Mouse (Mus musculus): ENCODE results near the gene Card19. TPM values are rescaled to one million over a fixed set of nuclear protein-coding genes. Genes with fewer than 3 reads are reported as not detected.

The Card19 gene
- polyA plus RNA-seq, 2 experiments, result 9.8 to 16.2 TPM

DNA sequence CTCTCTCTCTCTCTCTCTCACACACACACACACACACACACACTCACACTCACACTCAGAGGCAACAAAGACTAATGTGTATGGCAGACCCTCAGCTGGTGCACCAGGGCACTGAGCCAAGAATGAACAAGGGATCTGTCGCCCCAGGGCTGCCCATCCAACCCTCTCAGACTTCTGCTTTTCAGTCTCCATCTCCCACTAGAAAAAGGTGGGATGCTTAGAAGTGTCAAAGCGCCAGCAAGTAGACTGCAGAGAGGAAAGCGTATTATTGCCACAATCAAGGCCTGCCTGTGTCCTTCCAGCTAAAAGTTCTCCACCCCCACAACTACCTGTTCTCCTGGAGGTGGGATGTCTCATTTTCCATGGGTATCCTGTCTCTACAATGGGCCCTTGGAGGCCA, 1.4 kb downstream of the Card19 start:
- no peak overlapping the region for H3K4me2 ChIP-seq (ENCODE audit: low read depth)
- WGBS (ENCODE audit: insufficient replicate concordance), result 60% methylated on average over 3 of the region's 3 CpGs
- H3K9ac ChIP-seq (replicated peaks), result no peak overlapping the region
- ATAC-seq (ENCODE audit: insufficient read depth) (no peak), DNase-seq (ENCODE audit: low read depth in 3 of 3, low spot score in 3 of 3) (no peak)
- H3K4me3 ChIP-seq (ENCODE audit: insufficient read depth in 1 of 2, low read depth in 2 of 2, low read length in 2 of 2), result no peak overlapping the region
- no peaks in the 10 kb centered on the region for H3K9me3 ChIP-seq (ENCODE audit: control insufficient read depth, low read length)
- H3K27me3 ChIP-seq (ENCODE audit: control insufficient read depth, insufficient read depth, low read length), result no peaks in the 10 kb centered on the region
- TF ChIP-seq CTCF (IDR thresholded peaks at IDR 0.05; ENCODE audit: low read depth) (no peak), EP300 (IDR thresholded peaks at IDR 0.05; ENCODE audit: low read depth) (no peak)
- peaks cover 7 to 19% of the 10 kb centered on the region in 2 experiments; a peak in 3 of 4 replicates for H3K4me1 ChIP-seq (replicated peaks; ENCODE audit: control insufficient read depth in 2 of 2, insufficient read depth in 2 of 2, low read length in 1 of 2)
- no peak overlapping the region for H3K27ac ChIP-seq
- no peaks in the 10 kb centered on the region for H3K36me3 ChIP-seq (replicated peaks; ENCODE audit: control insufficient read depth, insufficient read depth, low read depth)

GRCm38 (mm10) chr13:49213531-49213932, 2.3 kb downstream of the Card19 start:
- Histone ChIP-seq H3K27ac (no peak overlapping the region), H3K27me3 (ENCODE audit: control insufficient read depth, insufficient read depth, low read length) (no peaks in the 10 kb centered on the region), H3K4me1 (replicated peaks; ENCODE audit: control insufficient read depth in 2 of 2, insufficient read depth in 2 of 2, low read length in 1 of 2) (peaks cover 7 to 19% of the 10 kb centered on the region in 2 experiments; a peak in 3 of 4 replicates), H3K4me3 (ENCODE audit: insufficient read depth in 1 of 2, low read depth in 2 of 2, low read length in 2 of 2) (no peak overlapping the region), H3K9me3 (ENCODE audit: control insufficient read depth, low read length) (no peaks in the 10 kb centered on the region), H3K9ac (replicated peaks) (no peak overlapping the region), H3K36me3 (replicated peaks; ENCODE audit: control insufficient read depth, insufficient read depth, low read depth) (no peaks in the 10 kb centered on the region), H3K4me2 (ENCODE audit: low read depth) (no peak overlapping the region)
- DNase-seq (ENCODE audit: low read depth in 3 of 3, low spot score in 3 of 3), result no peak
- WGBS (ENCODE audit: insufficient replicate concordance), result 36% methylated on average over 4 of the region's 4 CpGs
- no peak for TF ChIP-seq EP300 (IDR thresholded peaks at IDR 0.05; ENCODE audit: low read depth)
- no peak for ATAC-seq (ENCODE audit: insufficient read depth)

DNA sequence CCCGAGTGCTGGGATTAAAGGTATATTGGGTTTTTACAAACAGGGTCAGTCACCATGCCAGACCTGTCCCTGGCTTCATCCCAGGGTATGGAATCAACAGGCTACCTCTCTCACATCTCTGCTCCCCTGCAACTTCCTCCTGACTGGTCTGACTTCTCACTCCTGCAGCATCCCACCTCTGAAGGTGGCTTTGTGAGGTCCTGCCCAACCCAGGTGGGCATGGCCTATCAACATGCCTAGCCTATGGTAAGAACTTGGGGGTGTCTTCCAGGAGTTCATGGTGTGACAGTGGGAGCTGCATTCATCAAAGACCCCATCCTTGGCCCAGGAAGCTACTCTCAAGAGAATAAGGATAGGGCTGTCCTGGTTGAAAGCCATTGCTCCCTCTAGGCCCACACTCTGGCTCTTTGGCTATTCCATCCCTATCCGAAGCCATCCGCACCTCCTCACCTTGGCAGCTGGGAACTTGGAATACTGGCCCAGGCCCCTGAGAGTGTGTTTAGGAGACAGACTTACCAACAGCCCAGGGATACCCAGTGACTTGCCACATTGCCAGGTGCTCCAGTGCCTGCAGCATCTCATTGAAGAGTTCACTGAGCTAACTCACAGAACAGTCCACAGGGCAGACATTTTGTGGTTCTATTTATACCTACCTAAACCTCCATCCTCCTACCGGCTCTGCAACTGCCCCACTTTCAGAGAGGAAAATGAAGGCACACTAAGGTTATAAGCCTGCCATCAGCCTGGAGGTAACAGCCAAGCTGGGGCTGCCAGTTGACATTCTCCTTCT, 2.9 kb downstream of the Card19 start:
- H3K4me1 ChIP-seq (replicated peaks; ENCODE audit: control insufficient read depth in 2 of 2, insufficient read depth in 2 of 2, low read length in 1 of 2), result peaks cover 7 to 19% of the 10 kb centered on the region in 2 experiments; a peak in 3 of 4 replicates
- no peak overlapping the region for H3K27ac ChIP-seq
- no peak overlapping the region for H3K4me3 ChIP-seq (ENCODE audit: insufficient read depth in 1 of 2, low read depth in 2 of 2, low read length in 2 of 2)
- no peaks in the 10 kb centered on the region for H3K9me3 ChIP-seq (ENCODE audit: control insufficient read depth, low read length)
- H3K36me3 ChIP-seq (replicated peaks; ENCODE audit: control insufficient read depth, insufficient read depth, low read depth), result no peaks in the 10 kb centered on the region
- no peak for TF ChIP-seq CTCF (IDR thresholded peaks at IDR 0.05; ENCODE audit: low read depth)
- no peak for TF ChIP-seq EP300 (IDR thresholded peaks at IDR 0.05; ENCODE audit: low read depth)
- WGBS (ENCODE audit: insufficient replicate concordance), result 56% methylated on average over 4 of the region's 4 CpGs
- H3K27me3 ChIP-seq (ENCODE audit: control insufficient read depth, insufficient read depth, low read length), result no peaks in the 10 kb centered on the region
- ATAC-seq (ENCODE audit: insufficient read depth) (no peak), DNase-seq (ENCODE audit: low read depth in 3 of 3, low spot score in 3 of 3) (no peak)
- no peak overlapping the region for H3K4me2 ChIP-seq (ENCODE audit: low read depth)
- H3K9ac ChIP-seq (replicated peaks), result no peak overlapping the region

- ATAC-seq (ENCODE audit: insufficient read depth) (no peak), DNase-seq (ENCODE audit: low read depth in 3 of 3, low spot score in 3 of 3) (no peak)
- Histone ChIP-seq H3K9me3 (ENCODE audit: control insufficient read depth, low read length) (no peaks in the 10 kb centered on the region), H3K27ac (no peak overlapping the region), H3K4me2 (ENCODE audit: low read depth) (no peak overlapping the region), H3K4me1 (replicated peaks; ENCODE audit: control insufficient read depth in 2 of 2, insufficient read depth in 2 of 2, low read length in 1 of 2) (peaks cover 0 to 6% of the 10 kb centered on the region in 2 experiments; a peak in 1 of 4 replicates), H3K27me3 (ENCODE audit: control insufficient read depth, insufficient read depth, low read length) (no peaks in the 10 kb centered on the region), H3K9ac (replicated peaks) (no peak overlapping the region), H3K4me3 (ENCODE audit: insufficient read depth in 1 of 2, low read depth in 2 of 2, low read length in 2 of 2) (no peak overlapping the region), H3K36me3 (replicated peaks; ENCODE audit: control insufficient read depth, insufficient read depth, low read depth) (no peaks in the 10 kb centered on the region)
- WGBS (ENCODE audit: insufficient replicate concordance), result 19% methylated on average over 7 of the region's 7 CpGs
- no peak for TF ChIP-seq EP300 (IDR thresholded peaks at IDR 0.05; ENCODE audit: low read depth)
- no peak for TF ChIP-seq CTCF (IDR thresholded peaks at IDR 0.05; ENCODE audit: low read depth)
These were observed 6.5 kb downstream of the Card19 start for GRCm38 (mm10) chr13:49209306-49209705.

GRCm38 (mm10) chr13:49206341-49206740, 9.5 kb downstream of the Card19 start:
- Histone ChIP-seq H3K36me3 (replicated peaks; ENCODE audit: control insufficient read depth, insufficient read depth, low read depth) (no peaks in the 10 kb centered on the region), H3K4me1 (replicated peaks; ENCODE audit: control insufficient read depth in 2 of 2, insufficient read depth in 2 of 2, low read length in 1 of 2) (0 out of 4 replicates have a peak, but pooled peaks cover 0 to 2% of the 10 kb centered on the region in 2 experiments), H3K4me3 (ENCODE audit: insufficient read depth in 1 of 2, low read depth in 2 of 2, low read length in 2 of 2) (no peak overlapping the region), H3K9ac (replicated peaks) (no peak overlapping the region), H3K27me3 (ENCODE audit: control insufficient read depth, insufficient read depth, low read length) (no peaks in the 10 kb centered on the region), H3K27ac (no peak overlapping the region), H3K9me3 (ENCODE audit: control insufficient read depth, low read length) (no peaks in the 10 kb centered on the region), H3K4me2 (ENCODE audit: low read depth) (no peak overlapping the region)
- DNase-seq (ENCODE audit: low read depth in 3 of 3, low spot score in 3 of 3) (no peak), ATAC-seq (ENCODE audit: insufficient read depth) (no peak)
- TF ChIP-seq EP300 (IDR thresholded peaks at IDR 0.05; ENCODE audit: low read depth) (no peak), CTCF (IDR thresholded peaks at IDR 0.05; ENCODE audit: low read depth) (no peak)
- WGBS (ENCODE audit: insufficient replicate concordance), result 74% methylated on average over 2 of the region's 2 CpGs

Measured in liver, embryonic 14.5 days (tissue).